In genomic region chr17:84152206-84152975, GRCm38 (mm10) we compare ENCODE assay signal across 11 mouse cellular contexts. TPM values are rescaled to one million over a fixed set of nuclear protein-coding genes. Genes with fewer than 3 reads are reported as not detected.
A peak's percentile ranks its signal among the peaks of the same experiment; 100 is the strongest.
DNase-seq lines count a peak whose midpoint lies in the region; ATAC-seq lines count a peak whose summit lies in the region.
"Had no signal": no experiment of that assay in that cellular context is flagged by ENCODE, and none has a peak within 500 bp of the region (broad histone marks: within the 10 kb centered on the region; RNA-seq: fewer than 3 reads in every experiment).

No protein-coding gene starts in this region.

- no peak for DNase-seq in kidney, postnatal 14 days
- DNase-seq in urinary bladder, adult 2 months (ENCODE audit: low spot score) = peak; percentile 19
- DNase-seq in urinary bladder, postnatal 14 days (ENCODE audit: low spot score) = no peak
- no peak for DNase-seq in limb, embryonic 10.5 days (ENCODE audit: low spot score)
- no peak for DNase-seq in retina, postnatal 1 day
- DNase-seq in T-cell, adult 2 months (ENCODE audit: low spot score) = no peak
- no peak for DNase-seq in left cerebral cortex, postnatal 25 days (ENCODE audit: low spot score in 2 of 2)

- ATAC-seq in kidney, embryonic 14.5 days (ENCODE audit: low FRiP score, low TSS enrichment) = no peak
- ATAC-seq: hindbrain, postnatal 0 days had no signal

- no peak overlapping the region for H3K27ac ChIP-seq in kidney, embryonic 14.5 days (ENCODE audit: low read depth, low read length)
- peak overlapping the region; percentile 57; the same call in 1 of the 2 replicates for H3K27ac ChIP-seq in limb, embryonic 10.5 days
- H3K27ac ChIP-seq: heart, adult 2 months; hindbrain, postnatal 0 days; lung, embryonic 15.5 days had no signal

- no peaks in the 10 kb centered on the region for H3K9me3 ChIP-seq in kidney, embryonic 14.5 days (ENCODE audit: control insufficient read depth, low read length)
- H3K9me3 ChIP-seq in limb, embryonic 10.5 days (replicated peaks) = no peaks in the 10 kb centered on the region
- H3K9me3 ChIP-seq: lung, embryonic 15.5 days had no signal

- WGBS in kidney, embryonic 14.5 days = 44% methylated on average over 6 of the region's 6 CpGs
- WGBS in limb, embryonic 10.5 days = 16% methylated on average over 6 of the region's 6 CpGs

- H3K4me1 ChIP-seq in kidney, embryonic 14.5 days (ENCODE audit: control insufficient read depth, insufficient read depth, low read length) = peaks cover 37% of the 10 kb centered on the region
- peaks cover 68% of the 10 kb centered on the region for H3K4me1 ChIP-seq in limb, embryonic 10.5 days

- peak overlapping the region; percentile 7; the same call in 1 of the 2 replicates for H3K9ac ChIP-seq in kidney, embryonic 14.5 days (ENCODE audit: low read depth, low read length)
- H3K9ac ChIP-seq: lung, embryonic 15.5 days had no signal

- no peak overlapping the region for H3K4me2 ChIP-seq in kidney, embryonic 14.5 days (replicated peaks; ENCODE audit: low read depth, low read length)
- H3K4me2 ChIP-seq: lung, embryonic 15.5 days had no signal

- H3K4me3 ChIP-seq in kidney, embryonic 14.5 days (ENCODE audit: low read length) = no peak overlapping the region
- no peak overlapping the region for H3K4me3 ChIP-seq in limb, embryonic 10.5 days
- H3K4me3 ChIP-seq: heart, adult 2 months; lung, embryonic 15.5 days had no signal

- no peaks in the 10 kb centered on the region; the same call in 1 of the 2 replicates for H3K27me3 ChIP-seq in kidney, embryonic 14.5 days (ENCODE audit: control insufficient read depth, insufficient read depth, low read length)
- peaks cover 58% of the 10 kb centered on the region for H3K27me3 ChIP-seq in limb, embryonic 10.5 days (ENCODE audit: low read depth, poor library complexity, severe bottlenecking)
- H3K27me3 ChIP-seq: lung, embryonic 15.5 days had no signal

- no peaks in the 10 kb centered on the region for H3K36me3 ChIP-seq in kidney, embryonic 14.5 days (ENCODE audit: control insufficient read depth, insufficient read depth, low read length)
- H3K36me3 ChIP-seq in limb, embryonic 10.5 days = no peaks in the 10 kb centered on the region
- H3K36me3 ChIP-seq: lung, embryonic 15.5 days had no signal

- intact Hi-C loops in left cerebral cortex, postnatal 25 days (cut with DNase I) = no loop called here

RNA-seq across cellular contexts. Expression of gene Zfp36l2, which starts 35.4 kb away (rescaled TPM):
- polyA plus RNA-seq in kidney, embryonic 14.5 days (2014; fragmentation: Nextera tagmentation; extraction: Ambion mirVana) = 22.5 and 24.3 TPM in 2 replicates
- 67.9 and 84.3 TPM in 2 replicates for polyA plus RNA-seq in urinary bladder, adult 2 months (2012; rRNA removed)
- polyA plus RNA-seq in limb, embryonic 10.5 days (2016; fragmentation: Nextera tagmentation; extraction: Ambion mirVana) = 13.4 and 14.2 TPM in 2 replicates
- total RNA-seq in left cerebral cortex, postnatal 25 days (2021) = 10 to 100 TPM; 22.3 to 23.4 TPM
